Mouse (Mus musculus): ENCODE measurements around the gene Crp.

GRCm38 (mm10) chr1:172700814-172701213 is 3.0 kb downstream of the Crp start:
- TF ChIP-seq POLR2A (IDR thresholded peaks at IDR 0.05; ENCODE audit: low read depth, low read length) (no peak), CTCF (IDR thresholded peaks at IDR 0.05; ENCODE audit: extremely low read depth, insufficient read length, insufficient replicate concordance, low read depth, low read length) (no peak)
